Mouse (Mus musculus) ES-Bruce4 (cell line): ENCODE data around the gene Ccl22. TPM values are rescaled to one million over a fixed set of nuclear protein-coding genes. Genes with fewer than 3 reads are reported as not detected.
A peak's percentile ranks its signal among the peaks of the same experiment; 100 is the strongest.

Source experiments
- H3K27ac ChIP-seq: 2 replicates; pipeline ENCODE4 v1.5.1; 2012; ENCODE audit warnings: low read length, inconsistent platforms; ENCODE audit not compliant: insufficient read depth
- H3K27me3 ChIP-seq: 2 replicates; pipeline ENCODE4 v1.6.1; 2012; ENCODE audit warnings: mild to moderate bottlenecking, low read length, inconsistent platforms; ENCODE audit not compliant: control insufficient read depth, poor library complexity, insufficient read depth, severe bottlenecking
- H3K36me3 ChIP-seq: 2 replicates; pipeline ENCODE4 v1.6.1; 2012; ENCODE audit warnings: inconsistent platforms, mild to moderate bottlenecking, low read length, moderate library complexity; ENCODE audit not compliant: control insufficient read depth, poor library complexity, insufficient read depth, severe bottlenecking
- H3K4me1 ChIP-seq: one replicate; pipeline ENCODE4 v1.8.1; 2011; ENCODE audit warnings: low read length; ENCODE audit not compliant: control insufficient read depth, insufficient read depth
- H3K4me3 ChIP-seq: 2 replicates; pipeline ENCODE4 v1.5.1; 2011; ENCODE audit warnings: low read depth, mild to moderate bottlenecking, low read length
- H3K9ac ChIP-seq: 2 replicates; pipeline ENCODE4 v1.6.1; 2012; ENCODE audit warnings: low read depth, mild to moderate bottlenecking, inconsistent platforms; ENCODE audit not compliant: poor library complexity, severe bottlenecking
- H3K9me3 ChIP-seq: replicated peaks from 2 replicates; pipeline ENCODE4 v1.6.1; 2012; ENCODE audit warnings: mild to moderate bottlenecking, low read length, inconsistent platforms; ENCODE audit not compliant: control insufficient read depth, poor library complexity, insufficient read depth, severe bottlenecking
- CTCF ChIP-seq: IDR thresholded peaks from one replicate; pipeline ENCODE4 v1.8.1; 2011; ENCODE audit warnings: low read depth, low read length
- EP300 ChIP-seq: IDR thresholded peaks from 2 replicates; pipeline ENCODE4 v1.6.1; 2011; ENCODE audit warnings: low read depth, low read length; ENCODE audit not compliant: insufficient read depth
- POLR2A ChIP-seq: IDR thresholded peaks from one replicate; pipeline ENCODE4 v1.8.1; 2011; ENCODE audit warnings: low read length; ENCODE audit not compliant: insufficient read depth
- polyA plus RNA-seq: library from polyadenylated mRNA; stranded (reverse); fragments of >200 nt; gene quantifications from 2 replicates; pipeline ENCODE4 v1.2.4, GENCODE M21; 2011; ENCODE audit warnings: low read depth; ENCODE audit not compliant: missing spikeins, insufficient read depth, insufficient read length

The Ccl22 gene
- polyA plus RNA-seq, 1 experiment: not detected

DNA sequence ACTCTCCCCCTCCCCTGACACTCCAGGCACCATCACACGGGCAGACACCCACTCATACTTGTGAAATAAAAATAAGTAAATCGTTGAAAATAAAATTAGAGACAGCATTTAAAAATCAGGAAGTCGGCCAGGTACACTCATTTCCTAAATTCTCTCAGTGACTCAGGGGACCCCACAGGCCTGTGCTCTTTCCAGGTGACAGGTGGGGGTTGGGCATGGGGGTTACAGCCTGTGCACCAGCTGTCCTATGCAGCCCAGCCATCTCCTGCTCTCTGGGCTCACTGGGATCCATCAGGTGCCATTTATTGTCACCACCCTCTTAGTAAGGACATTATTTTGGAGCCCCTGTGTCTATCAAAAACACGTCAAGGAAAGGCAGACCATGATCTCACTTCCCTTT lies 38.5 kb downstream of the Ccl22 start:
- H3K9me3 ChIP-seq: no peaks in the 10 kb centered on the region
- H3K36me3 ChIP-seq: no peaks in the 10 kb centered on the region
- no peaks in the 10 kb centered on the region for H3K4me1 ChIP-seq
- no peak overlapping the region for H3K27ac ChIP-seq
- H3K4me3 ChIP-seq: no peak overlapping the region
- H3K9ac ChIP-seq: no peak overlapping the region
- H3K27me3 ChIP-seq: no peaks in the 10 kb centered on the region
- TF ChIP-seq CTCF (no peak), EP300 (no peak), POLR2A (no peak)

DNA sequence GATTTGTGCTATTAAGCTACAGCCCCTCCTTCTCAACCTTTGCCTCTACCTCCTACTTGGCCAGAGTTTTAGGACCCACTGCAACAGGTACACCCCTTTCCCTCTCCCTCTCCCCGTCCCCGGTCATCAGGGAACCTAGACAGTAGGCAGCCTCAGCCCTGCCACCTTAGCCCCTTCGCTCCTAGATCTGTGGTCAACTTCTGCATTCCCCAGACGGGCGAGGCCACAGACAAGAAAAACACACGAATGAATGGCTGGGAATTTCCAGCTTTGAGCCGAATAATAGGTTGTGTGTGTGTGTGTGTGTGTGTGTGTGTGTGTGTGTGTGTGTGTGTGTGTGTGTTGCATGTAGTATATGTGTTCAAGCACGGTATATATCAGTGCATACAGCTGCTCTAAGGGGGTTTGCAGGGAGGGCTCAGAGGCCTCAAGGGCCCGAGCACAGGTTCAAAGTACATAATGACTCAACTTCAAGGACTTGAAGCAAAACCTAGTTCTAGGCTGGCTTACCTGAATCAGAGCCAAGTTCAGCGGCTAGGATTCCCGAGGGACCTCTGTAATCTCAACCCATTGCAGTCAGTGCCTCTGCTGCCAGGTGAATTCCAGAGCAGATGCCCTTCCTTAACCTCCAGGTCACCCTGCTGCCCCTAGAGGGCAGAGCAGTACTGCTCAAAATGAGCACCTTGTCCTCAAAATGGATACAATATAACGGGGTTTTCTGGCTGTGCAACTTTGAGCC lies 40.0 kb downstream of the Ccl22 start:
- H3K9me3 ChIP-seq: no peaks in the 10 kb centered on the region
- no peaks in the 10 kb centered on the region for H3K36me3 ChIP-seq
- peak; percentile 59 for TF ChIP-seq CTCF
- no peak for TF ChIP-seq POLR2A
- TF ChIP-seq EP300: no peak
- H3K27ac ChIP-seq: no peak overlapping the region
- no peaks in the 10 kb centered on the region for H3K27me3 ChIP-seq
- no peak overlapping the region for H3K4me3 ChIP-seq
- H3K9ac ChIP-seq: no peak overlapping the region
- H3K4me1 ChIP-seq: no peaks in the 10 kb centered on the region

- Histone ChIP-seq H3K27me3 (no peaks in the 10 kb centered on the region), H3K4me3 (no peak overlapping the region), H3K4me1 (no peaks in the 10 kb centered on the region), H3K27ac (no peak overlapping the region), H3K9me3 (no peaks in the 10 kb centered on the region), H3K36me3 (no peaks in the 10 kb centered on the region), H3K9ac (no peak overlapping the region)
- TF ChIP-seq CTCF (no peak), EP300 (no peak), POLR2A (no peak)
These were observed 40.7 kb downstream of the Ccl22 start for GRCm38 (mm10) chr8:94785995-94786595.

- Histone ChIP-seq H3K27ac (no peak overlapping the region), H3K36me3 (no peaks in the 10 kb centered on the region), H3K4me3 (no peak overlapping the region), H3K4me1 (no peaks in the 10 kb centered on the region), H3K9me3 (no peaks in the 10 kb centered on the region), H3K27me3 (no peaks in the 10 kb centered on the region), H3K9ac (no peak overlapping the region)
- TF ChIP-seq CTCF (no peak), POLR2A (no peak), EP300 (no peak)
These were observed 42.4 kb downstream of the Ccl22 start for GRCm38 (mm10) chr8:94787524-94788501.

GRCm38 (mm10) chr8:94789256-94789955 lies 44.0 kb downstream of the Ccl22 start:
- no peaks in the 10 kb centered on the region for H3K36me3 ChIP-seq
- no peak overlapping the region for H3K9ac ChIP-seq
- no peaks in the 10 kb centered on the region for H3K9me3 ChIP-seq
- H3K4me3 ChIP-seq: no peak overlapping the region
- no peak for TF ChIP-seq CTCF
- TF ChIP-seq POLR2A: no peak
- no peak for TF ChIP-seq EP300
- no peaks in the 10 kb centered on the region for H3K27me3 ChIP-seq
- H3K27ac ChIP-seq: no peak overlapping the region
- H3K4me1 ChIP-seq: no peaks in the 10 kb centered on the region
